Mouse (Mus musculus) heart, embryonic 16.5 days (tissue): Measurements from ENCODE around the gene Tmem210. TPM values are rescaled to one million over a fixed set of nuclear protein-coding genes. Genes with fewer than 3 reads are reported as not detected.
"Not testable (repeated sequence)": the region's sequence is repeated elsewhere in the genome, so short reads cannot be mapped to it uniquely, and the experiment has no call there.

Experiments
- ATAC-seq: fragments of 200-750 bp; cut with Nextera tagmentation; replicated peaks from 2 replicates; pipeline ENCODE4 v1.8.0; 2017; ENCODE audit warnings: moderate number of reproducible peaks; ENCODE audit not compliant: insufficient read depth, low FRiP score; ENCODE audit errors: extremely low read depth
- H3K27ac ChIP-seq: fragments of 300-500 bp; sonication (generic); 2 replicates; pipeline ENCODE4 v1.5.1; 2014; ENCODE audit warnings: mild to moderate bottlenecking, low read length, control low read depth, moderate library complexity
- H3K27me3 ChIP-seq: fragments of 300-500 bp; sonication (generic); 2 replicates; pipeline ENCODE4 v1.6.1; 2014; ENCODE audit warnings: low read length, mixed read lengths; ENCODE audit not compliant: control insufficient read depth, insufficient read depth
- H3K36me3 ChIP-seq: fragments of 300-500 bp; sonication (generic); 2 replicates; pipeline ENCODE4 v1.6.1; 2014; ENCODE audit not compliant: control insufficient read depth, insufficient read depth
- H3K4me1 ChIP-seq: fragments of 300-500 bp; sonication (generic); 2 replicates; pipeline ENCODE4 v1.6.1; 2014; ENCODE audit warnings: low read length, mixed read lengths; ENCODE audit not compliant: control insufficient read depth, insufficient read depth
- H3K4me2 ChIP-seq: fragments of 300-500 bp; sonication (generic); 2 replicates; pipeline ENCODE4 v1.6.1; 2014; ENCODE audit warnings: low read depth, mild to moderate bottlenecking, control low read depth, low read length
- H3K4me3 ChIP-seq: fragments of 300-500 bp; sonication (generic); 2 replicates; pipeline ENCODE4 v1.5.1; 2014; ENCODE audit warnings: mild to moderate bottlenecking, control low read depth, low read length
- H3K9ac ChIP-seq: fragments of 300-500 bp; sonication (generic); 2 replicates; pipeline ENCODE4 v1.6.1; 2014; ENCODE audit warnings: low read length, control low read depth
- H3K9me3 ChIP-seq: fragments of 300-500 bp; sonication (generic); replicated peaks from 2 replicates; pipeline ENCODE4 v1.6.1; 2016; ENCODE audit warnings: low read length; ENCODE audit not compliant: control insufficient read depth
- WGBS: fragments of 180-500 bp; shearing (Covaris S2); extraction: QIAGEN DNeasy Blood & Tissue Kit; methylation state at CpG from one replicate; pipeline ENCODE4 v1.1.7; 2014; 5-methylcytosine and 5-hydroxymethylcytosine counted together
- polyA plus RNA-seq: library from polyadenylated mRNA; unstranded; fragments of >200 nt; fragmentation: Nextera tagmentation; extraction: Ambion mirVana; gene quantifications from 2 replicates; pipeline ENCODE4 v1.2.1, GENCODE M21; 2015

The Tmem210 gene
- polyA plus RNA-seq, 1 experiment from 2014 or later = not detected

- no peak for ATAC-seq
- no peak within 1 kb of the TSS for H3K9ac ChIP-seq
- no peaks in the 10 kb centered on the region for H3K9me3 ChIP-seq
- H3K4me2 ChIP-seq = no peak within 1 kb of the TSS
- H3K4me1 ChIP-seq = peaks cover 7% of the 10 kb centered on the region
- 86% methylated on average over 10 of the region's 10 CpGs for WGBS
- H3K36me3 ChIP-seq = peaks cover 15% of the 10 kb centered on the region
- H3K27ac ChIP-seq = no peak within 1 kb of the TSS
- no peak within 1 kb of the TSS for H3K4me3 ChIP-seq
- H3K27me3 ChIP-seq = peaks cover 12% of the 10 kb centered on the region; the same call in 1 of the 2 replicates
Measured at GRCm38 (mm10) chr2:25246183-25247072, 41.5 kb upstream of the Tmem210 start, which contains the start of gene AL732309.1. TSS of gene AL732309.1 (minus strand) at chr2:25246863.

GRCm38 (mm10) chr2:25252331-25252730 is 35.6 kb upstream of the Tmem210 start:
- no peak overlapping the region for H3K4me2 ChIP-seq
- ATAC-seq = no peak

GRCm38 (mm10) chr2:25255284-25255779 is 32.6 kb upstream of the Tmem210 start, which contains the start of gene Tmem203:
TSS of gene Tmem203 (plus strand) at chr2:25255439.
- peaks cover 6% of the 10 kb centered on the region; the same call in 1 of the 2 replicates for H3K36me3 ChIP-seq
- H3K9ac ChIP-seq = peak within 1 kb of the TSS; percentile 87
- peaks cover 13% of the 10 kb centered on the region for H3K4me1 ChIP-seq
- peak within 1 kb of the TSS; percentile 97 for H3K4me2 ChIP-seq
- H3K27ac ChIP-seq = peak within 1 kb of the TSS; percentile 68
- H3K9me3 ChIP-seq = no peaks in the 10 kb centered on the region
- ATAC-seq = peak; percentile 80
- H3K4me3 ChIP-seq = peak within 1 kb of the TSS; percentile 100
- H3K27me3 ChIP-seq = no peaks in the 10 kb centered on the region
- under 1% methylated on average over 39 of the region's 39 CpGs for WGBS

More at GRCm38 (mm10) chr2:25252331-25252730, 35.6 kb upstream of the Tmem210 start:
- Histone ChIP-seq H3K36me3 (peaks cover 14% of the 10 kb centered on the region), H3K27ac (no peak overlapping the region), H3K9me3 (no peaks in the 10 kb centered on the region), H3K9ac (no peak overlapping the region), H3K27me3 (no peaks in the 10 kb centered on the region), H3K4me1 (peaks cover 13% of the 10 kb centered on the region), H3K4me3 (no peak overlapping the region)
- whole genome bisulfite sequencing = 88% methylated on average over 1 of the region's 1 CpGs

DNA sequence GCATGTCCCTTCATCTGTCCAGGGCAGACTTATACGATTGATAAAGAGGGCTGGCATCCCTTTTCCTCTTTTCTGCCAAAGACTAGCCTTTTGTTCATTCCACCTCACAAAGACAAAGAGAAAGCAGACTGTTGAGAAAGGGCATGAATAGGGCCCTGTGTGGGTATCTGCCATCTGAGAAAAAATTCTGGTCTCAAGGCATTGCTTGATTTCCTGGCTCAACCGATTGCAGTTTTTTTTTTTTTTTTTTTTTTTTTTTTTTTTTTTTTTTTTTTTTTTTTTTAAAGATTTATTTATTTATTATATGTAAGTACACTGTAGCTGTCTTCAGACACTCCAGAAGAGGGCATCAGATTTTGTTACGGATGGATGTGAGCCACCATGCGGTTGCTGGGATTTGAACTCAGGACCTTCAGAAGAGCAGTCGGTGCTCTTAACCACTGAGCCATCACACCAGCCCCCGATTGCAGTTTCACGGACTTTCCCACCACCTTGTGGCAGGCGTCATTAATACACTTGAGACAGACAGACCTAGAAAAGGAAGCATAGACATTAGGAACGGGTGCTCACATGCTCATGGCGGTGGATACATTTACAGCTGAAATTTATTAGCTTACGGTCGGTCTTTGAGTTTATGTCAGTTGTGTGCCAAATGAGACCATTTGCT is 31.4 kb upstream of the Tmem210 start:
- WGBS = 53% methylated on average over 11 of the region's 12 CpGs

DNA sequence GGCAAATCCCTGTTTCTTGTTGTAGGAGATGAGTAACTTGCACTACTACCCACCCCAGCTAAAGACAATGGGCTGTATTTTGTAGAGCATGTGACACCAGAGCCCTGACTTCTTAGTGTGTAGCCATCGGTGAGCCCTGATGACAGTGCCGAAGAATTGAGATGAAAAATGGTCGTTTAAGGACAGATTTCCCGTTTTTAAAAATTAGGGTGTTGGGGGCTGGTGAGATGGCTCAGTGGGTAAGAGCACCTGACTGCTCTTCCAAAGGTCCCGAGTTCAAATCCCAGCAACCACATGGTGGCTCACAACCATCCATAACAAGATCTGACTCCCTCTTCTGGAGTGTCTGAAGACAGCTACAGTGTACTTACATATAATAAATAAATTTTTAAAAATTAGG is 30.7 kb upstream of the Tmem210 start:
- not testable (repeated sequence) for H3K27me3 ChIP-seq, H3K27ac ChIP-seq, H3K9me3 ChIP-seq, H3K9ac ChIP-seq, H3K4me2 ChIP-seq, H3K4me3 ChIP-seq, ATAC-seq, H3K36me3 ChIP-seq
- WGBS = 81% methylated on average over 5 of the region's 5 CpGs
- H3K4me1 ChIP-seq = peaks cover 13% of the 10 kb centered on the region

More for the DNA sequence above, 31.4 kb upstream of the Tmem210 start:
- not testable (repeated sequence) for H3K36me3 ChIP-seq, H3K27me3 ChIP-seq, H3K9me3 ChIP-seq, ATAC-seq, H3K27ac ChIP-seq
- Histone ChIP-seq H3K4me2 (peak overlapping the region; percentile 97), H3K4me1 (peaks cover 13% of the 10 kb centered on the region), H3K4me3 (peak overlapping the region; percentile 100), H3K9ac (peak overlapping the region; percentile 87)

DNA sequence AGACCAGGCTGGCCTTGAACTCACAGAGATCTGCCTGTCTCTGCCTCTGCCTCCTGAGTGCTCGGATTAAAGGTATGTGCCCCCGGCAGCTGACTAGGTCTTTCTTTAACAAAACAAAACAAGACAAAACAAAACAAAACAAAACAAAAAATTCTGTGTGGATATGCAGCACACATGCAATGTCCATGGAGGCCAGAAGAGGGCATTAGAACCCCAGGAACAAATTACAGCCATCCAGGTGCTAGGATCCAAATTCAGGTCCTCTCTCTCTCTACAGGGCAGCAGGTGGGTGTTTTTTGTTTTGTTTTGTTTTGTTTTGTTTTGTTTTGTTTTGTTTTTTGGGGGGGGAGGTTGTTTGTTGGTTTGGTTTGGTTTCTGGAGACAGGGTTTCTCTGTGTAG is 29.1 kb upstream of the Tmem210 start:
- H3K9ac ChIP-seq = no peak overlapping the region
- no peak overlapping the region for H3K4me3 ChIP-seq
- no peaks in the 10 kb centered on the region for H3K9me3 ChIP-seq
- WGBS = 64% methylated on average over 2 of the region's 2 CpGs
- peaks cover 5% of the 10 kb centered on the region for H3K27me3 ChIP-seq
- no peak for ATAC-seq
- H3K4me2 ChIP-seq = no peak overlapping the region
- H3K27ac ChIP-seq = no peak overlapping the region
- H3K36me3 ChIP-seq = no peaks in the 10 kb centered on the region
- H3K4me1 ChIP-seq = peaks cover 19% of the 10 kb centered on the region

DNA sequence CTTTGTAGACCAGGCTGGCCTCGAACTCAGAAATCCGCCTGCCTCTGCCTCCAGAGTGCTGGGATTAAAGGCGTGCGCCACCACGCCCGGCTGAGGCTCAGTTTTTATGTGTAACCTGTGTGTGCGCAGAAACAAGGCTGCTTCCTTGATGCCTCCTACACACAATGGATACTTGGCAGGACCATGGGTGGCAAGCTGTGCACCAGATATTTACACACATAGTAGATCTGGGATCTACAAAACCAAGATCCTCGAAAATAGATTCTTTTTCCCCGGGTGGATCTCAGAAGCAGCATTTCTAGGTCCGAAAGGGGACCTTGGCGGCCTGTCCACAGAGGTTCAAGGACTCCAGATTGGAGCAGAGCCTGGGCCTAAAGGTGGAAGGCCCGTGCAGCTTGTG is 26.1 kb upstream of the Tmem210 start:
- Histone ChIP-seq H3K9ac (peak overlapping the region; percentile 56), H3K4me2 (peak overlapping the region; percentile 94), H3K4me1 (peaks cover 26% of the 10 kb centered on the region), H3K4me3 (peak overlapping the region; percentile 86), H3K27ac (peak overlapping the region; percentile 26; the same call in 1 of the 2 replicates), H3K27me3 (peaks cover 8% of the 10 kb centered on the region), H3K9me3 (no peaks in the 10 kb centered on the region), H3K36me3 (no peaks in the 10 kb centered on the region)
- 46% methylated on average over 12 of the region's 12 CpGs for WGBS
- no peak for ATAC-seq

DNA sequence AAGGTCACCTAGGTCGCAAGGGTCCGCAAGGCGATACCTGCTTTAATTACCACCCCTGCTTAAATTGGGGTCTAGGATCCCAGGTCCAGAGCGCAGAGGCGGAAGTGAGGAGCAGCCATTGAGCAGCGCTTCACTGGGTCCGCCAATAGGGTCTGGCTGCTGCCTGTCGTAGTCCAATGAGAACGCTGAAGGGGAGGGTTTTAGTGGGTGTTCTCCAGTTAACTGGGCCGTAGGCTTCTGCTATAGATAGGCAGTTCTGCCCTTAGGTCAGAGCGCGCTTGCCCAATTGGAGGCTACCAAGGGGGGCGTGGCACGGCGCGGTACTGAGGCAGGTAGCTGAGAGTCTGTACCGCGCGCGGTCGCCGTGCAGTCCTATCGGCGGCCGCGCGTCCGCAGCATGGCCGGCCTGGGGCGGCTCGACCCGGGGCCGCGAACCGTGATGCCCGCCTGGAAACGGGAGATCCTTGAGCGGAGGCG is 25.6 kb upstream of the Tmem210 start, which contains the start of gene Tprn:
Gene Tprn, plus strand, starts transcription at position 328 of the 477 bp plus-strand sequence.
- ATAC-seq = peak; percentile 99
- Histone ChIP-seq H3K27ac (peak within 1 kb of the TSS; percentile 26; the same call in 1 of the 2 replicates), H3K9ac (peak within 1 kb of the TSS; percentile 78), H3K9me3 (no peaks in the 10 kb centered on the region), H3K36me3 (no peaks in the 10 kb centered on the region), H3K4me2 (peak within 1 kb of the TSS; percentile 94), H3K4me1 (peaks cover 30% of the 10 kb centered on the region), H3K27me3 (peaks cover 8% of the 10 kb centered on the region), H3K4me3 (peak within 1 kb of the TSS; percentile 86)
- whole genome bisulfite sequencing = under 1% methylated on average over 39 of the region's 39 CpGs
